Mouse (Mus musculus): ENCODE data around the gene Rangap1. TPM values are rescaled to one million over a fixed set of nuclear protein-coding genes. Genes with fewer than 3 reads are reported as not detected.

The Rangap1 gene
- 150 and 166 TPM in 2 replicates for polyA plus RNA-seq (2016; fragmentation: Nextera tagmentation; extraction: Ambion mirVana)

DNA sequence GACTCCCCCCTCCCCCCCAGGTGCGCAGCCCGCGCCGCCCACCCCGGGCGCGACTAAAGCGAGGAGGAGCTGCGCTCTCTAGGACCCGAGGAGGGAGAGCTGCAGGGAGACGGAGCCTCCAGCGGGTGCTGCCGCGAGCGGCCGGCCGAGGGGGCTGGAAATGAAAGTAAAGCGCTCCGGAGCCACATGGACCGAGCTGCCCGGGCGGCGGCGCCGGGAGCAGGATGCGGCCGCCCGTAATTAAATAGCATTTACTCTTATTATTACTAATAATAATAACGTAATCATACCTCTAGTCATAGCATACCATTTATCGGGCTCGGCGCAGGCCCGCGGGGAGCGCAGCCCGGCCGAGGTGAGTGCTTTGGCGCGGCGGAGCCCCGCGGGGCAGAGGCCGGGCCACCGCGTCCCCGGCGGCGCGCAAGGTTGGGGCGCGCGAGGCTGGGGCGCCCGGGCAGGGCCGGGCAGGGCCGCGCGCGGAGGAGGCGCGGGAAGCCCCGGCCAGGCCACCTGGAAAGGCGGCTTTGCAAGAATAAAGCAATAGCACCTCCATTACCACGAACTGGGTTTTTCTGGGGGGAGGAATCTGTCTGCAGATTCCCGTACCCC, at the start of gene Rangap1, which contains the start of gene Zc3h7b:
Rangap1 (minus strand) TSS at position 539 of the 609 bp plus-strand sequence.
Zc3h7b (plus strand) TSS at position 66 of the 609 bp plus-strand sequence.
- Histone ChIP-seq H3K4me3 (peak within 1 kb of the TSS; percentile 93), H3K9me3 (replicated peaks) (no peaks in the 10 kb centered on the region), H3K27me3 (ENCODE audit: low read depth, poor library complexity, severe bottlenecking) (no peaks in the 10 kb centered on the region), H3K36me3 (peaks cover 12% of the 10 kb centered on the region; the same call in 1 of the 2 replicates), H3K4me1 (peaks cover 18% of the 10 kb centered on the region), H3K27ac (peak within 1 kb of the TSS; percentile 98)
- DNase-seq (ENCODE audit: low spot score) = peak; percentile 84
- WGBS = under 1% methylated on average over 65 of the region's 65 CpGs

DNA sequence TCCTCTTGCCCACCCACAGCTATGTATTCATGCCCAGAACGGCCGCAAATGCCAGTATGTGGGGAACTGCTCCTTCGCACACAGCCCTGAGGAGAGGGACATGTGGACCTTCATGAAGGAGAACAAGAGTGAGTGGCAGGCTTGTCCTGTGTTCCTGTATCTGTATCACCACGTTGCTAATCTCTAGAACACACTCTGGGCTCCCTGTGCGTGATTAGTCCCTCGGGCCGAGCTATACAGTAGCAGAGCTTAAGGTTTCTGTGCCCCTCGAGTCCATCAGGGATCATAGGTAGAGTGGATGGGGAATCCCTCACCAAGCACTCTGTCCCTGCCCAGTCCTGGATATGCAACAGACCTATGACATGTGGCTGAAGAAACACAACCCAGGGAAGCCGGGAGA, 47.1 kb upstream of the Rangap1 start:
- no peaks in the 10 kb centered on the region for H3K27me3 ChIP-seq (ENCODE audit: low read depth, poor library complexity, severe bottlenecking)
- H3K9me3 ChIP-seq (replicated peaks) = no peaks in the 10 kb centered on the region
- no peaks in the 10 kb centered on the region for H3K4me1 ChIP-seq
- no peak for DNase-seq (ENCODE audit: low spot score)
- no peak overlapping the region for H3K27ac ChIP-seq
- H3K36me3 ChIP-seq = peaks cover 89% of the 10 kb centered on the region
- H3K4me3 ChIP-seq = no peak overlapping the region
- WGBS = 95% methylated on average over 9 of the region's 9 CpGs

DNA sequence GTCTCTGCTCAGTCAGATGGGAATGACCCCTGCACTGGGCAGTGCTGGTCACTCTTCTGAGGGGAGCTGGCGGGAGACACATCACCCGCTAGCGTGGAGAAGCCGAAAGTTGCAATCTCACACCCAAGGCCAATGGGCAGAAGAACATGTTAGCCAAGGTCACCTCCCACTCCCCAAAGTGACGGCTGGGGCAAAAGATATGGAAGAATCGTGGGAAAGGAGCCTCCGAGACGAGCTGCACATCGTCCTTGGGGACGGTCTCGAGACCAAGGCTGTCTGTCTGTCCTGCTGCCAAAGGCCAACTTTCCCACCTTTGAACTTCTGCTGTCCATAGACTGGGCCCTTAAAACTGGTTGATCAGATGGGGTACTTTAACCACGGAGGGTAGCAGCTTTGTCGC, 42.2 kb upstream of the Rangap1 start:
- no peaks in the 10 kb centered on the region; the same call in 1 of the 2 replicates for H3K4me1 ChIP-seq
- H3K9me3 ChIP-seq (replicated peaks) = no peaks in the 10 kb centered on the region
- no peak overlapping the region for H3K27ac ChIP-seq
- H3K4me3 ChIP-seq = no peak overlapping the region
- H3K27me3 ChIP-seq (ENCODE audit: low read depth, poor library complexity, severe bottlenecking) = no peaks in the 10 kb centered on the region
- H3K36me3 ChIP-seq = peaks cover 99% of the 10 kb centered on the region
- DNase-seq (ENCODE audit: low spot score) = no peak
- WGBS = 94% methylated on average over 13 of the region's 13 CpGs

DNA sequence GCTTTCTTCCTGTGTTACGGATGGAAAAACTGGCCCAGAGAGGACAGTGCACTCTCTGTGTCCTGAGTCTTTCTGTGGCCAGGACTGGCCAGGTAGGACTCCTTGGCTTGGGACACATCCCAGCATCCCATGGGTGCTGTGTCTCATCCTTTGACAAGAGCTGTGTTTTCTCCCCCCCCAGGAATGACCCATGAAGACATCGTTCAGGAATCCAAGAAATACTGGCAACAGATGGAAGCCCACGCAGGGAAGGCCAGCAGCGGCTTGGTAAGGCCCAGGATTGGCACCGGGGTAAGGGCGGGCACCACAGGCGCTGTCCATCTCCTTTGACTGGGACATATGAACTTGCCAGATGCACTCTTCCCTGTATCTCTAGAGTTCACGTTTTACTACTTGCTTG, 40.4 kb upstream of the Rangap1 start:
- no peak overlapping the region for H3K27ac ChIP-seq
- H3K9me3 ChIP-seq (replicated peaks) = no peaks in the 10 kb centered on the region
- no peak overlapping the region for H3K4me3 ChIP-seq
- no peaks in the 10 kb centered on the region for H3K27me3 ChIP-seq (ENCODE audit: low read depth, poor library complexity, severe bottlenecking)
- H3K36me3 ChIP-seq = peaks cover 99% of the 10 kb centered on the region
- whole genome bisulfite sequencing = 93% methylated on average over 8 of the region's 8 CpGs
- no peak for DNase-seq (ENCODE audit: low spot score)
- H3K4me1 ChIP-seq = no peaks in the 10 kb centered on the region; the same call in 1 of the 2 replicates

DNA sequence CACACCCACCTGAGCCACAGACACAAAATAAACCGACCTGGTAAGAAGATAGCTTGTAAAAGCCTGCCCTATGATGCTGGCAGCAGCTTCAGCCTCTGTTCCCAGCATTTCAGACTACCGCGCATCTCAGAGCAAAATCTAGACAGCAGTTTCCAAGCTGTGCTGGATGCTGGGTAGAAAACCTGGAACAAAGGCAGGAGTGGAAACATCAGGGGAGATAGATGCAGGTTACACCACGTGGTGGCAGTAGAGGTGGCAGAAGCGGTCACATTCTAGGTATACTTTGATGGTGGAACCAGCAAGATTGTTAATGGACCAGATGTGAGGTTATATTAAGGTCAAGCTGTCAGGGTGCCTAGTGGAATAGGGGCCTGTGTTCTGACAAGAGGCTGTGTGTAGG, 39.4 kb upstream of the Rangap1 start:
- no peak for DNase-seq (ENCODE audit: low spot score)
- 72% methylated on average over 5 of the region's 5 CpGs for WGBS
- peaks cover 99% of the 10 kb centered on the region for H3K36me3 ChIP-seq

DNA sequence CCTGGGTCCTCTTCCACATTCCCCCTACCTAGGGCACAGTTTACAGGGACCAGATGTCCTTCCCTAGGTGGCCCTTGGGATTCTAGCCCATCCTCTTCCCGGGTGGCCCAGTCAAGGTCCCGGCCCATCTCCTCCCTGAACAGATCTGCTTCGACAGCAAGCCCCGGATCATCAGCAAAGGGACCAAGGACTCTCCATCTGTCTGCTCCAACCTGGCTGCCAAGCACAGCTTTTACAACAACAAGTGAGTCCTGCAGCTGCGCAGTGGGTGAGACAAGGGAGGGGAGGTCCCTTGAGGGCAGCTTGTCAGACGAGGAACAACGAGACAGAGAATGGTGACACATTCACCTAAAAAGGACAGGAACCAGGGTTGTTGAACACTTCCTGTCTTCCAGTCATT, 36.5 kb upstream of the Rangap1 start:
- H3K27ac ChIP-seq = no peak overlapping the region
- peaks cover 99% of the 10 kb centered on the region for H3K36me3 ChIP-seq
- DNase-seq (ENCODE audit: low spot score) = no peak
- WGBS = 88% methylated on average over 7 of the region's 7 CpGs
- H3K9me3 ChIP-seq (replicated peaks) = no peaks in the 10 kb centered on the region
- H3K4me3 ChIP-seq = no peak overlapping the region
- H3K27me3 ChIP-seq (ENCODE audit: low read depth, poor library complexity, severe bottlenecking) = no peaks in the 10 kb centered on the region
- H3K4me1 ChIP-seq = no peaks in the 10 kb centered on the region; the same call in 1 of the 2 replicates

More for the DNA sequence above, 39.4 kb upstream of the Rangap1 start:
- H3K4me3 ChIP-seq = no peak overlapping the region
- 0 out of 2 replicates have a peak overlapping the region, but pooled peaks have one; percentile 1 for H3K27ac ChIP-seq
- H3K9me3 ChIP-seq (replicated peaks) = no peaks in the 10 kb centered on the region
- no peaks in the 10 kb centered on the region; the same call in 1 of the 2 replicates for H3K4me1 ChIP-seq
- H3K27me3 ChIP-seq (ENCODE audit: low read depth, poor library complexity, severe bottlenecking) = no peaks in the 10 kb centered on the region

DNA sequence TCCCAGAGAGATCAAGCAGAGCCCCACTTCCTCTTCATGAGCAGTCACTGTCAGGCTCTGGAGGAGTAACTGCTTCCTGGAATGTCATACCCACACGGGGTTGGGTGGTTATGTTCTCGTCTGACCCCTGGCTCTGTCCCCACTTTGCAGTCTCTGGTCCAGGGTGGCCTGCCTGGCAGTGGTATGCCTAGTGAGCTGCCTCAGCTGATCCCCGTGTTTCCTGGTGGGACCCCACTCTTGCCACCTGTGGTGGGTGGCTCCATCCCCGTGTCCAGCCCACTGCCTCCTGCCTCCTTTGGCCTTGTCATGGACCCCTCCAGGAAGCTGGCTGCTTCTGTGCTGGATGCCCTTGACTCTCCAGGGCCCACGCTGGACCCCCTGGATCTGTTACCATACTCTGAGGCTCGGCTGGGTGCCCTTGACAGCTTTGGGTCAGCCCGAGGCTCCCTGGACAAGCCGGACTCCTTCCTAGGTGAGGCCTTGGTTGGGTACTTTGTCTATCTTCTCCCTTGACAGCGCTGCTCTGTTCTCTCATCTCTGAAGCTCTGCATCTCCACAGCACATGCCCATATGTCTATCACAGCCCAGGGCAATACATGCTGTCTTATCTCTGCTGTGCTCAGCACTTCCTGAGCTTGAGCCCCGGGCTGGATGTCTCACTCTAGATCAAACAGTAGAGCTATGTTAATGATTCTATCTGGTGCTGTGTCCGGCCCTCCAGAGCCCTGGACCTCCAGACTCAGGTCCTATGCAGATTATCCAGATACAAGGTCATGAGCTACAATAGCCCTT, 31.5 kb upstream of the Rangap1 start:
- Histone ChIP-seq H3K4me1 (peaks cover 11% of the 10 kb centered on the region; the same call in 1 of the 2 replicates), H3K27ac (no peak overlapping the region), H3K9me3 (replicated peaks) (no peaks in the 10 kb centered on the region), H3K27me3 (ENCODE audit: low read depth, poor library complexity, severe bottlenecking) (no peaks in the 10 kb centered on the region), H3K36me3 (peaks cover 100% of the 10 kb centered on the region), H3K4me3 (no peak overlapping the region)
- no peak for DNase-seq (ENCODE audit: low spot score)
- 93% methylated on average over 11 of the region's 11 CpGs for WGBS

DNA sequence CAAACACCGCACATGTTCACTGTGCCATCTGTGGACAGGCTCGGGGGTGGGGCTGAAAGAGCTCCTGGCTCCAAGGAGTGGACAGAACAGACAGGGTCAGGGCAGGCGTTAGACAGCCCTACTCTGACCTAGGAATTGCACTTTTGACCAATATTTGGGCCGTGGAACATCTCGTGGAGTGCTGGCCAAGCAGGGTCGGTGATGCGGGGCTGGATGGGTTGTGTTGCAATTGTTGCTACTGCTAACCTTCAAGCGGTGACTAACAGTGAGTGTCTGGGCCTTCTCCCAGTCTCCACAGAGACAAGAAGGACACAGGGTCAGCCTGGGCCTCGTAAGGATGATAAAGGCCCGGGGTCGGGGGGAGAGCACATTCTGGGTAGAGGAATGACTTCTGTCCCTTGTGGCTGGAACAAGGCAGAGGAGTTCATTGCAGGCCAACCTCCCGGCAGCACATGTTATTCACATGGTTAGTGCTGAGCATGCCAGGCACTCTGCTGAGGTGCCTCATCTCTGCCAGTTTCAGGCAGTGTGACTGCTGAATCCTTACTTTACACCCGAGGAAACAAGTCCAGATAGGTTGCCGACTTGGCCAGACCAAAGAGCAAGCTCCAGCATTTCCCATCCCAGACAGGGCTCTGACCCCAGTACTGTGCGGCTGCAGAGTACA, 29.3 kb upstream of the Rangap1 start:
- DNase-seq (ENCODE audit: low spot score) = no peak
- peaks cover 98% of the 10 kb centered on the region for H3K36me3 ChIP-seq
- no peaks in the 10 kb centered on the region for H3K27me3 ChIP-seq (ENCODE audit: low read depth, poor library complexity, severe bottlenecking)
- 91% methylated on average over 15 of the region's 15 CpGs for WGBS
- H3K27ac ChIP-seq = no peak overlapping the region
- no peak overlapping the region for H3K4me3 ChIP-seq
- peaks cover 11% of the 10 kb centered on the region; the same call in 1 of the 2 replicates for H3K4me1 ChIP-seq
- H3K9me3 ChIP-seq (replicated peaks) = no peaks in the 10 kb centered on the region

DNA sequence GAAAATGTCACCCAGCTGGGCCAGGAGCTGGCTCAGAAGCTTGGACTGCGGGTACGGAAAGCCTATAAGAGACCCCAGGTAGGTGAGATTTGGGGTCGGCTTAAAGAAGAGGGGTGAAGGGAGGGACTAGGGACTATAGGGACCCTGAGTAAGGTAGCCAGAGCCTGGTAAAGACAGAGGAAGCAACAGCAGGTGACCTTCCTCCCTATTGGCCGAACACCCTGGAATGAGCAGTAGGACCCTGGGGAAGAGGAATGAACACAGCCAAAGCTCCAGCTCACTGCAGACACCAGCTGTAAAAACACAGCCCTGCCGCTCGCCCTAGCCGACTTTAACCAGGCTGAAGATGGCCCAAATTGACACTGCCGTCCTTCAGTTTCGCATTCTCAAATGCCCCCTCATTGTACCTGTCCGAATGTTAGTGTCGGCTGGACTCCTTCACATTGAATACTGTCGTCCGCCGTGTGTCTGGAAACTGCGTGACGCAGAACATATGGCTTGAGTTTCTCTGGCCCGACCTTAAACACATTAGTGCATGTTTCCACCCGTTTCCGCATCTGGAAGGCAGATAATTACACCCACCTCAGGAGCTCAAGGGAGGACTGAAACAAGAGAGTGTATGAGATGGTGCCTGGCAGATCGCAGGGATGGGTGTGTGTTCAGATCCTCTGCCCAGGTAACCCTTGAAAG, 27.2 kb upstream of the Rangap1 start:
- H3K27ac ChIP-seq = peak overlapping the region; percentile 12; the same call in 1 of the 2 replicates
- H3K27me3 ChIP-seq (ENCODE audit: low read depth, poor library complexity, severe bottlenecking) = no peaks in the 10 kb centered on the region
- H3K36me3 ChIP-seq = peaks cover 98% of the 10 kb centered on the region
- 74% methylated on average over 20 of the region's 20 CpGs for WGBS
- no peaks in the 10 kb centered on the region for H3K9me3 ChIP-seq (replicated peaks)
- peaks cover 11% of the 10 kb centered on the region; the same call in 1 of the 2 replicates for H3K4me1 ChIP-seq
- DNase-seq (ENCODE audit: low spot score) = no peak
- no peak overlapping the region for H3K4me3 ChIP-seq

DNA sequence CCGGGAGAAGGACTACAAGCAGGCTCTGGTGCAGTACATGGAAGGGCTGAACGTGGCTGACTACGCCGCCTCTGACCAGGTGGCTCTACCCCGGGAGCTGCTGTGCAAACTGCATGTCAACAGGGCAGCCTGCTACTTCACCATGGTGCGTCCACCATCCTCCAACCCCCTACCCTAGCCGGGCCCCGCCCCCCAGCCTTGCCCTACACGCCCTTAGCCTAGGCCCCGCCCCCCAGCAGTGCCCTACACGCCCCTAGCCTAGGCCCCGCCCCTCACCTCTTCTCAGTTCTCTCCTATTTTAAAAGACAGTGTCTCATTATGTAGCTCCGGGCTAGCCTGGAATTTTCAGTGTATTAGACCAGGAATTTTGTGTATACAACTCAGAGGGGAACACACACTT, 23.7 kb upstream of the Rangap1 start:
- Histone ChIP-seq H3K27me3 (ENCODE audit: low read depth, poor library complexity, severe bottlenecking) (no peaks in the 10 kb centered on the region), H3K4me1 (peaks cover 26% of the 10 kb centered on the region), H3K27ac (no peak overlapping the region), H3K36me3 (peaks cover 78% of the 10 kb centered on the region), H3K9me3 (replicated peaks) (no peaks in the 10 kb centered on the region), H3K4me3 (no peak overlapping the region)
- 63% methylated on average over 13 of the region's 13 CpGs for WGBS
- DNase-seq (ENCODE audit: low spot score) = no peak

DNA sequence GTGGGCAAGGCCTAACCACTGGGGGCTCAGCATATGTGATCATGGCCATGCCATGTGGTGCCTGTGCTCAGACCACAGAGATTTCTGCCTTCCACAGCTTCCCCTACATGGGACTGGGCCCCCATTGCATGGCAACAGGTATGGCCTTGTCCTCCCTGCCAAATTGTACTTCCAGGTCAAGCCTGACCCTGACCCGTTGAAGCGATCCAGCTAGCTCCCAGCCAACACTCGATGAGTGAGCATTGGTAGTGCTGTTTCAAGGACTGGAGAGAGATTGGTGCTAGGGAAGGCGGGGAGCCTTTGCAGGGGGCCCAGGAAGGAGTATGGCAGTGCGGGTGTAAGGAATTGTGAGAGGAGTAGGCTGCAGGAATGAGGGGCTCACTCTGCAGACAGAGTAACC, 21.1 kb upstream of the Rangap1 start:
- H3K9me3 ChIP-seq (replicated peaks) = no peaks in the 10 kb centered on the region
- peaks cover 64% of the 10 kb centered on the region for H3K36me3 ChIP-seq
- H3K27ac ChIP-seq = no peak overlapping the region
- no peaks in the 10 kb centered on the region for H3K27me3 ChIP-seq (ENCODE audit: low read depth, poor library complexity, severe bottlenecking)
- no peak for DNase-seq (ENCODE audit: low spot score)
- H3K4me1 ChIP-seq = peaks cover 17% of the 10 kb centered on the region
- WGBS = 87% methylated on average over 5 of the region's 5 CpGs
- H3K4me3 ChIP-seq = no peak overlapping the region

DNA sequence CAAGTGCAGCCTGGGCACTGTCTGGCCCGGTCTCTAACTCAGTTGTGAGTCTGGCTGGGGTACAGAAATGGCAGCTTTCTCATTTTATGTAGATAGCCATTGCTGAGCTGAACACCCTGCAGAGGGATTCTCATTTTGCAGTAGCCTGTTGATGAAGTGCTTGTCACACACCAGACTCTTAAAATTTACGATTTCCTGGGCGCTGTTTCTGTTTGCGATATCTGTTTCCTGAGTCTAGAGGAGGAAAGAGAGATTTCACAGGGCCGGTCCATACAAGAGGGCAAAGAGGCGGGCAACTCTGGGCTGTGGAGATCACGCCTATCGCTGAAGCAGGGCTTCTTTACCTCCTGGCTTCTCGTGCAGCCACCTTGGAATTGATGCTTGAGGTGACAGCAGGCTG, 20.3 kb upstream of the Rangap1 start:
- Histone ChIP-seq H3K4me1 (peaks cover 22% of the 10 kb centered on the region), H3K9me3 (replicated peaks) (no peaks in the 10 kb centered on the region), H3K4me3 (no peak overlapping the region), H3K27me3 (ENCODE audit: low read depth, poor library complexity, severe bottlenecking) (no peaks in the 10 kb centered on the region), H3K27ac (no peak overlapping the region), H3K36me3 (peaks cover 61% of the 10 kb centered on the region)
- 88% methylated on average over 9 of the region's 9 CpGs for WGBS
- DNase-seq (ENCODE audit: low spot score) = no peak
